Mouse (Mus musculus) adrenal gland, postnatal 25 days (tissue): ENCODE data around the gene Ghdc. TPM values are rescaled to one million over a fixed set of nuclear protein-coding genes. Genes with fewer than 3 reads are reported as not detected.

Experiments used
- DNase-seq: peaks from one replicate; pipeline ENCODE4 v3.0.0; 2021; ENCODE audit warnings: mixed read lengths
- total RNA-seq: library from RNA; stranded (reverse); gene quantifications from 2 replicates; pipeline ENCODE4 v1.2.3, GENCODE M21; 2021

Ghdc gene
- total RNA-seq, 1 experiment from 2014 or later = 32.1 TPM

GRCm38 (mm10) chr11:100716649-100717048 lies 54.1 kb downstream of the Ghdc start:
- DNase-seq = no peak

Other genes with a start within 250 kb of the Ghdc start
- gene Acly, start 243.0 kb downstream of the Ghdc start, total RNA-seq = 1,778 and 1,859 TPM in 2 replicates
- 4.1 and 5.5 TPM in 2 replicates for gene Ttc25, start 225.3 kb downstream of the Ghdc start, total RNA-seq
- 35.4 and 57.8 TPM in 2 replicates for gene Cnp, start 196.1 kb downstream of the Ghdc start, total RNA-seq
- 40.3 and 46.8 TPM in 2 replicates for gene Nkiras2, start 151.7 kb downstream of the Ghdc start, total RNA-seq
- 237 and 251 TPM in 2 replicates for gene Dnajc7, start 150.8 kb downstream of the Ghdc start, total RNA-seq
- gene Zfp385c, start 78.5 kb downstream of the Ghdc start, total RNA-seq = 0.43 TPM in 1 of 2 replicates, not detected in the other
- gene Dhx58, start 66.7 kb downstream of the Ghdc start, total RNA-seq = 47.4 and 63.8 TPM in 2 replicates
- 52.2 and 53.5 TPM in 2 replicates for gene Kat2a, start 58.5 kb downstream of the Ghdc start, total RNA-seq
- not detected in 2 replicates for gene Hspb9, start 57.1 kb downstream of the Ghdc start, total RNA-seq
- 160 and 171 TPM in 2 replicates for gene Rab5c, start 32.7 kb downstream of the Ghdc start, total RNA-seq
- 0.21 TPM in 1 of 2 replicates, not detected in the other for gene Kcnh4, start 11.0 kb downstream of the Ghdc start, total RNA-seq
- gene Hcrt, start 8.0 kb downstream of the Ghdc start, total RNA-seq = not detected in 2 replicates
- 89.0 and 123 TPM in 2 replicates for gene Stat5b, start 79.8 kb upstream of the Ghdc start, total RNA-seq
- gene Stat5a, start 88.4 kb upstream of the Ghdc start, total RNA-seq = 43.8 and 54.5 TPM in 2 replicates
- gene Stat3, start 168.6 kb upstream of the Ghdc start, total RNA-seq = 81.5 and 88.6 TPM in 2 replicates
- gene Cavin1, start 199.9 kb upstream of the Ghdc start, total RNA-seq = 224 and 271 TPM in 2 replicates
- gene Atp6v0a1, start 238.5 kb upstream of the Ghdc start, total RNA-seq = 106 and 144 TPM in 2 replicates